Mouse (Mus musculus): ENCODE measurements around the gene Vash1.

Vash1 gene

DNA sequence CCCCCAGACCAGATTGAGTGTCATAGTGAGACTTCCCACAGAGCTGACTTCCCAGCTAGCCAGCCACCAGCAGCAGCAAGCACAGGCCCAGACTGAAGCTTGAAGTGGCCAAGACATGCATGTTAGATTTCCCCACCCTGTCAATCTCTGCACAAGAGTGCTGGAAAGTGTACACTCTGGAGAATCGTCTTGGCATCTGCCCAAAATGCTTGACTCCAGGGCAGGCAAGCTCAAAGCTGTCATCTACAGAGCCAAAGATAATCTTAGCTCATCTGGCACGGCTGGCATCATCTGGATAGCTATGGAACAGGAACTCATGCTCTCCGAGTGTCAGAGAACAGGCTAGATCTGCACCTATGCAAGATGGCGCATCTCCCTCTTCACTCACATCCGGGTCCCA, 43.0 kb downstream of the Vash1 start:
- no peak for DNase-seq

DNA sequence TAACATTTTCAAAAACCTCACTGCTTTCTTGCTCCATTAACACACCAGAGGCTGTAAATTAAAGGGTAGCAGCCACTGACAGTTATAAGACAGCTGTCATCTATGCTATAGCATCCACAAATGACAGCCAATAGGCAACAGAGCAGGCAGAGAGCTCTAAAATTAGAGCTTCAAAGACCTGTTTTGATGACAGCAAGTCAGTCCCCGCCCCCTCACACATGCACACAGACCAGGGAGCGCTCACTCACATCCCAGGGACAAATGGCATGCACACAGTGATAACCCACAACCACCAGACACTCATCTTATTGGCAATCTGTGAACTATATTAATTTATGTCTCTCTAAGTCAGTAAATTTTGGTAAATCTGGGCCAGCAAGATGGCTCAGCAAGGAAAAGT, 45.8 kb downstream of the Vash1 start:
- no peak for DNase-seq

DNA sequence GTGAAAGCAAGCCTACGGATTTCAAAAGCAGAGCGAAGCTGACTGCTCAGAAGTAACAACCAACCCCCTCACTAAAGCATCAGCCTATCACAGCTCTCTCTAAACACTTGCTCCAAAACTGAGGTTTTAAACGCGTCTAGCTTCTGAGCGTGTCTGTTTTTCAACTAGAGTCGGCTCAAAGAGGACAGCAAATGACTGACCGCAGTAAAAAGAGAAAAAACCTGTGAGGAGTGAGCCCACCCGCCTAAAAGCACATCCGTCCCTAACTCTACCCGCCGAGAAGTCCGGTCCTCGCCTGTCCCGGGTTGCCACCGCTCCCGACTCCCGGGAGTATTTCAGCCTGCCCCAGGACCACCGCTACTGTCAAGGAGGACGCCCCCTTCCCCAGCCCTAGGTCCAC, 47.2 kb downstream of the Vash1 start:
- DNase-seq = no peak

DNA sequence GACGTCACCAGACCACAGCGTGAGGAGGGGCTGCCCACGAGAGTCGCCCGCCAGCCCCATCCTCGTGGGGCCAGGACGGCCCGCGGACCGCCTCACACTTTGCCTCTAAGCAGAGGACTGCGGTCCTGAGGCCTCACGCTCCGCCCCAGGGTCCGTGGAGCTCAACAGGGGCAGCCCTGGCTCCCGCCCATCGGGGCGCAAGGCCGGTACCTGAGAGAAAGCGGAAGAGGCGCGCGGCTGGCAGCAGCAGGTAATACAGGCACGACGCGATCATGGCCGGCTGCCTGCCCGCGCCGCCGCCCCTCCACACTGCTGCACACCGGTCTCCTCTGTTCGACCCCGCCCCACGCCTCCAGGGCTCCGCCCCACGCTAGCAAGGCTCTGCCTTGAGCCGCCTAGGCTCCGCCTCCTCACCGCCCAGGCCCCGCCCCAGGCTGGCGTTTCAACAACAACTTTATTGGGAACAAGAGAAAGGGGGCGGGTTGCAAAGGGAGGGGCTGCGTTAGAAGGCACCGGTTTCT, 47.7 kb downstream of the Vash1 start, which contains the start of gene Angel1:
Angel1 (minus strand) TSS at position 341 of the 521 bp plus-strand sequence.
- peak; percentile 99 for DNase-seq

DNA sequence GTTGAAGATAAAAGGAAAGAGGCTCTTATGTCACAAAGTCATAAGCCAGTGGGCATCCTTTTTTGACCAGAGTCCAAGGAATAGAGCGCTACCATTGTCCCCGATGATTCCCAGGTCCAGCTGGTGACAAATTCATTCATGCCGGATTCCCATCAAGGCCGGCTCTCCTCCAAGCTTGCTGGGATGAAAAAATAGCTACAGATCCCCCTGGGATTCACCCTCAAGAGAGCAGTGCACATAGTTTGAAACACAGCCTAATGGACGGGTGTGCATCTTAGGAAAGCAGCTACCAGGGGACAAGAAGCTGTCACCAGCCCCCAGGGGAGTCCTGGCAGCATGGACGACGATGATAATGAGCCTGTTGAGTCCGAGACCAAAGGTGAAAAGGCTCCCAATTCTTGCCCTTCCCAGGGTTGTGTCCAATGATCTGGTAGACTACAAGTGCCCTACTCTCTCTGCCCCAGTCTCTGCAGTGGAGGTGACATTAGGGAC, 55.9 kb downstream of the Vash1 start, which contains the start of gene Lrrc74a:
Lrrc74a (plus strand) TSS at position 51 of the 492 bp plus-strand sequence.
- no peak for DNase-seq
